Mouse (Mus musculus) forebrain, postnatal 0 days (tissue): ENCODE data around the gene Bcap31. TPM values are rescaled to one million over a fixed set of nuclear protein-coding genes. Genes with fewer than 3 reads are reported as not detected.
A peak's percentile ranks its signal among the peaks of the same experiment; 100 is the strongest.

Experiments used
- ATAC-seq: fragments of 200-750 bp; cut with Nextera tagmentation; 2 replicates; pipeline ENCODE4 v1.8.0; 2017; ENCODE audit warnings: mild to moderate bottlenecking, moderate library complexity
- DNase-seq: peaks from one replicate; pipeline ENCODE4 v3.0.0-alpha.2; 2015
- H3K27ac ChIP-seq: fragments of 300-500 bp; sonication (generic); 2 replicates; pipeline ENCODE4 v1.5.1; 2014; ENCODE audit warnings: low read depth, mild to moderate bottlenecking, antibody characterized with exemption, low read length, moderate library complexity, mixed read lengths
- H3K27me3 ChIP-seq: fragments of 300-500 bp; sonication (generic); 2 replicates; pipeline ENCODE4 v1.6.1; 2014; ENCODE audit warnings: mild to moderate bottlenecking, low read length, mixed read lengths; ENCODE audit not compliant: insufficient read depth
- H3K36me3 ChIP-seq: fragments of 300-500 bp; sonication (generic); 2 replicates; pipeline ENCODE4 v1.6.1; 2014; ENCODE audit warnings: mild to moderate bottlenecking, moderate library complexity; ENCODE audit not compliant: insufficient read depth
- H3K4me1 ChIP-seq: fragments of 300-500 bp; sonication (generic); 2 replicates; pipeline ENCODE4 v1.6.1; 2014; ENCODE audit warnings: antibody characterized with exemption; ENCODE audit not compliant: insufficient read depth
- H3K4me2 ChIP-seq: fragments of 300-500 bp; sonication (generic); 2 replicates; pipeline ENCODE4 v1.6.1; 2014; ENCODE audit warnings: low read depth, mild to moderate bottlenecking, moderate library complexity
- H3K4me3 ChIP-seq: fragments of 300-500 bp; sonication (generic); 2 replicates; pipeline ENCODE4 v1.5.1; 2014; ENCODE audit warnings: low read depth, low read length, mixed read lengths
- H3K9ac ChIP-seq: fragments of 300-500 bp; sonication (generic); 2 replicates; pipeline ENCODE4 v1.6.1; 2014; ENCODE audit warnings: mild to moderate bottlenecking
- H3K9me3 ChIP-seq: fragments of 300-500 bp; sonication (generic); 2 replicates; pipeline ENCODE4 v1.6.1; 2016; ENCODE audit warnings: low read length
- CTCF ChIP-seq: sonication (generic); IDR thresholded peaks from 2 replicates; pipeline ENCODE4 v1.5.1; 2016; ENCODE audit warnings: antibody characterized with exemption, control low read depth, low read depth
- WGBS: fragments of 180-500 bp; shearing (Covaris S2); extraction: QIAGEN DNeasy Blood & Tissue Kit; methylation state at CpG from one replicate; pipeline ENCODE4 v1.1.7; 2014; 5-methylcytosine and 5-hydroxymethylcytosine counted together
- polyA plus RNA-seq: library from polyadenylated mRNA; unstranded; fragments of >200 nt; fragmentation: Nextera tagmentation; extraction: Ambion mirVana; gene quantifications from 2 replicates; pipeline ENCODE4 v1.2.1, GENCODE M21; 2015
- total RNA-seq: library from RNA; depleted of rRNA; stranded (reverse); fragments of >200 nt; gene quantifications from 2 replicates; pipeline ENCODE4 v1.2.3, GENCODE M21; 2014; rRNA removed

The Bcap31 gene
- total and polyA plus RNA-seq, 2 experiments from 2014 or later, result 41.9 to 121 TPM

GRCm38 (mm10) chrX:73645121-73645520, 70.9 kb downstream of the Bcap31 start:
- Histone ChIP-seq H3K4me2 (no peak overlapping the region), H3K4me1 (no peaks in the 10 kb centered on the region), H3K9me3 (no peaks in the 10 kb centered on the region), H3K9ac (no peak overlapping the region), H3K4me3 (no peak overlapping the region), H3K27me3 (no peaks in the 10 kb centered on the region; the same call in 1 of the 2 replicates), H3K27ac (no peak overlapping the region), H3K36me3 (no peaks in the 10 kb centered on the region)
- DNase-seq, result no peak
- no peak for ATAC-seq
- WGBS, result 34% methylated on average over 4 of the region's 4 CpGs
- TF ChIP-seq CTCF, result no peak

GRCm38 (mm10) chrX:73639901-73640469, 76.0 kb downstream of the Bcap31 start:
- H3K27ac ChIP-seq, result no peak overlapping the region
- DNase-seq (no peak), ATAC-seq (no peak)
- no peaks in the 10 kb centered on the region for H3K9me3 ChIP-seq
- H3K4me2 ChIP-seq, result peak overlapping the region; percentile 47
- H3K27me3 ChIP-seq, result peaks cover 6% of the 10 kb centered on the region; the same call in 1 of the 2 replicates
- H3K4me3 ChIP-seq, result peak overlapping the region; percentile 19
- no peak for TF ChIP-seq CTCF
- H3K9ac ChIP-seq, result no peak overlapping the region
- H3K4me1 ChIP-seq, result no peaks in the 10 kb centered on the region
- 29% methylated on average over 41 of the region's 41 CpGs for WGBS
- no peaks in the 10 kb centered on the region for H3K36me3 ChIP-seq

- H3K27me3 ChIP-seq, result peaks cover 11% of the 10 kb centered on the region; the same call in 1 of the 2 replicates
- no peak within 1 kb of the TSS for H3K27ac ChIP-seq
- H3K9ac ChIP-seq, result no peak within 1 kb of the TSS
- H3K4me2 ChIP-seq, result peak within 1 kb of the TSS; percentile 47
- H3K4me3 ChIP-seq, result peak within 1 kb of the TSS; percentile 19
- no peaks in the 10 kb centered on the region for H3K36me3 ChIP-seq
- TF ChIP-seq CTCF, result no peak
- no peaks in the 10 kb centered on the region for H3K4me1 ChIP-seq
- no peak for DNase-seq
- ATAC-seq, result peak; percentile 61
- WGBS, result 28% methylated on average over 23 of the region's 28 CpGs
- no peaks in the 10 kb centered on the region for H3K9me3 ChIP-seq
Observed at GRCm38 (mm10) chrX:73639255-73639675, 76.7 kb downstream of the Bcap31 start, which contains the start of gene Dusp9. TSS of gene Dusp9 (plus strand) at chrX:73639419.

- no peaks in the 10 kb centered on the region for H3K9me3 ChIP-seq
- no peaks in the 10 kb centered on the region for H3K36me3 ChIP-seq
- H3K9ac ChIP-seq, result peak overlapping the region; percentile 22
- peaks cover 11% of the 10 kb centered on the region; the same call in 1 of the 2 replicates for H3K27me3 ChIP-seq
- H3K27ac ChIP-seq, result no peak overlapping the region
- H3K4me2 ChIP-seq, result peak overlapping the region; percentile 58
- TF ChIP-seq CTCF, result no peak
- WGBS, result 23% methylated on average over 18 of the region's 19 CpGs
- peak overlapping the region; percentile 30 for H3K4me3 ChIP-seq
- H3K4me1 ChIP-seq, result no peaks in the 10 kb centered on the region
- DNase-seq (no peak), ATAC-seq (peak; percentile 14; the same call in 1 of the 2 replicates)
Observed at GRCm38 (mm10) chrX:73637415-73637814, 78.6 kb downstream of the Bcap31 start.

Other genes with a start within 250 kb of the Bcap31 start
- 24.8 and 39.7 TPM in 2 replicates for gene Bgn, start 232.6 kb downstream of the Bcap31 start, total RNA-seq
- 17.7 and 18.3 TPM in 2 replicates for gene Bgn, start 232.6 kb downstream of the Bcap31 start, polyA plus RNA-seq
- gene Atp2b3, start 213.1 kb downstream of the Bcap31 start, total RNA-seq, result 21.4 and 26.0 TPM in 2 replicates
- 3.9 and 5.5 TPM in 2 replicates for gene Atp2b3, start 213.1 kb downstream of the Bcap31 start, polyA plus RNA-seq
- gene Dusp9, start 76.8 kb downstream of the Bcap31 start, total RNA-seq, result 0.19 and 0.92 TPM in 2 replicates
- 0.23 and 0.28 TPM in 2 replicates for gene Dusp9, start 76.8 kb downstream of the Bcap31 start, polyA plus RNA-seq
- gene Pnck, start 56.1 kb downstream of the Bcap31 start, total RNA-seq, result 104 and 117 TPM in 2 replicates
- gene Pnck, start 56.1 kb downstream of the Bcap31 start, polyA plus RNA-seq, result 136 and 145 TPM in 2 replicates
- 39.5 and 45.4 TPM in 2 replicates for gene Slc6a8, start 43.0 kb downstream of the Bcap31 start, total RNA-seq
- 3.9 and 5.8 TPM in 2 replicates for gene Slc6a8, start 43.0 kb downstream of the Bcap31 start, polyA plus RNA-seq
- 11.7 and 13.8 TPM in 2 replicates for gene Abcd1, start 422 bp upstream of the Bcap31 start, total RNA-seq
- gene Abcd1, start 422 bp upstream of the Bcap31 start, polyA plus RNA-seq, result 6.7 and 7.6 TPM in 2 replicates
- gene Plxnb3, start 40.9 kb upstream of the Bcap31 start, total RNA-seq, result 0.62 and 1.6 TPM in 2 replicates
- gene Plxnb3, start 40.9 kb upstream of the Bcap31 start, polyA plus RNA-seq, result 0.29 and 0.45 TPM in 2 replicates
- gene Srpk3, start 58.2 kb upstream of the Bcap31 start, total RNA-seq, result 0.14 and 0.62 TPM in 2 replicates
- gene Srpk3, start 58.2 kb upstream of the Bcap31 start, polyA plus RNA-seq, result 0.91 and 0.99 TPM in 2 replicates
- 177 and 186 TPM in 2 replicates for gene Idh3g, start 70.7 kb upstream of the Bcap31 start, total RNA-seq
- gene Idh3g, start 70.7 kb upstream of the Bcap31 start, polyA plus RNA-seq, result 208 and 213 TPM in 2 replicates
- gene Ssr4, start 70.9 kb upstream of the Bcap31 start, total RNA-seq, result 107 and 169 TPM in 2 replicates
- 167 and 186 TPM in 2 replicates for gene Ssr4, start 70.9 kb upstream of the Bcap31 start, polyA plus RNA-seq
- 239 and 252 TPM in 2 replicates for gene Pdzd4, start 108.8 kb upstream of the Bcap31 start, total RNA-seq
- 3.4 and 4.0 TPM in 2 replicates for gene Pdzd4, start 108.8 kb upstream of the Bcap31 start, polyA plus RNA-seq
- not detected in 2 replicates for gene Avpr2, start 175.9 kb upstream of the Bcap31 start, total RNA-seq
- gene Avpr2, start 175.9 kb upstream of the Bcap31 start, polyA plus RNA-seq, result not detected in 2 replicates
- 225 and 256 TPM in 2 replicates for gene L1cam, start 179.9 kb upstream of the Bcap31 start, total RNA-seq
- 75.9 and 100 TPM in 2 replicates for gene L1cam, start 179.9 kb upstream of the Bcap31 start, polyA plus RNA-seq
- 2.0 and 4.8 TPM in 2 replicates for gene Arhgap4, start 205.7 kb upstream of the Bcap31 start, total RNA-seq
- 1.1 and 1.6 TPM in 2 replicates for gene Arhgap4, start 205.7 kb upstream of the Bcap31 start, polyA plus RNA-seq
- 68.9 and 71.2 TPM in 2 replicates for gene Naa10, start 205.8 kb upstream of the Bcap31 start, total RNA-seq
- 92.1 and 100 TPM in 2 replicates for gene Naa10, start 205.8 kb upstream of the Bcap31 start, polyA plus RNA-seq
- gene Renbp, start 214.7 kb upstream of the Bcap31 start, total RNA-seq, result 4.9 and 13.1 TPM in 2 replicates
- gene Renbp, start 214.7 kb upstream of the Bcap31 start, polyA plus RNA-seq, result 11.7 and 12.4 TPM in 2 replicates